Mouse (Mus musculus) liver, adult 2 months (tissue): ENCODE measurements at regions not wholly inside any gene's neighbourhood (a gene's known extent, or its start where the extent isn't known, plus 50 kb on each side); places are given as distances from the start of the nearest gene placed in this dataset.
A peak's percentile ranks its signal among the peaks of the same experiment; 100 is the strongest.

Experiments
- DNase-seq: peaks from one replicate; pipeline ENCODE4 v3.0.0-alpha.2; 2011; ENCODE audit warnings: low read depth, low spot score; ENCODE audit errors: extremely low read depth
- H3K27ac ChIP-seq: fragments of 200-500 bp; replicated peaks from 2 replicates; pipeline ENCODE4 v1.5.1; 2012; ENCODE audit warnings: low read depth, mild to moderate bottlenecking, control low read depth, inconsistent platforms, low read length; ENCODE audit not compliant: insufficient read depth
- H3K27me3 ChIP-seq: fragments of 200-500 bp; 2 replicates; pipeline ENCODE4 v1.6.1; 2012; ENCODE audit warnings: mild to moderate bottlenecking, moderate library complexity, low read length, inconsistent platforms; ENCODE audit not compliant: control insufficient read depth, insufficient read depth
- H3K36me3 ChIP-seq: fragments of 200-500 bp; 2 replicates; pipeline ENCODE4 v1.6.1; 2012; ENCODE audit warnings: low read length, inconsistent platforms; ENCODE audit not compliant: control insufficient read depth, insufficient read depth
- H3K4me1 ChIP-seq: fragments of 200-500 bp; 2 replicates; pipeline ENCODE4 v1.6.1; 2011; ENCODE audit warnings: low read length; ENCODE audit not compliant: control insufficient read depth, insufficient read depth
- H3K4me3 ChIP-seq: fragments of 200-500 bp; 2 replicates; pipeline ENCODE4 v1.5.1; 2011; ENCODE audit warnings: low read depth, mild to moderate bottlenecking, control low read depth, low read length, moderate library complexity; ENCODE audit not compliant: insufficient read depth
- H3K79me2 ChIP-seq: fragments of 200-500 bp; 2 replicates; pipeline ENCODE4 v1.6.1; 2012; ENCODE audit warnings: inconsistent platforms, mild to moderate bottlenecking, low read length, moderate library complexity; ENCODE audit not compliant: control insufficient read depth, insufficient read depth
- H3K9ac ChIP-seq: fragments of 200-500 bp; 2 replicates; pipeline ENCODE4 v1.6.1; 2012; ENCODE audit warnings: low read depth, mild to moderate bottlenecking, control low read depth, inconsistent platforms, low read length
- CTCF ChIP-seq: fragments of 200-500 bp; IDR thresholded peaks from 2 replicates; pipeline ENCODE4 v1.5.1; 2011; ENCODE audit warnings: low read depth, low read length, control low read depth
- POLR2A ChIP-seq: fragments of 200-500 bp; IDR thresholded peaks from 2 replicates; pipeline ENCODE4 v1.6.1; 2011; ENCODE audit warnings: low read length, control low read depth; ENCODE audit not compliant: insufficient read depth; ENCODE audit errors: extremely low read depth
- WGBS: fragments of 180-500 bp; shearing (Covaris S2); methylation state at CpG from one replicate; pipeline ENCODE4 v1.1.7; 2018; 5-methylcytosine and 5-hydroxymethylcytosine counted together

- no peak for TF ChIP-seq CTCF
- TF ChIP-seq POLR2A = no peak
- no peak for DNase-seq
- Histone ChIP-seq H3K9ac (peak overlapping the region; percentile 17; the same call in 1 of the 2 replicates), H3K27ac (no peak overlapping the region), H3K4me3 (peak overlapping the region; percentile 2; the same call in 1 of the 2 replicates), H3K27me3 (no peaks in the 10 kb centered on the region), H3K79me2 (no peaks in the 10 kb centered on the region), H3K4me1 (no peaks in the 10 kb centered on the region), H3K36me3 (no peaks in the 10 kb centered on the region)
- whole genome bisulfite sequencing = 70% methylated on average over 10 of the region's 10 CpGs
These were observed 78.2 kb upstream of the Atxn1 start for GRCm38 (mm10) chr13:46043016-46043415.

- Histone ChIP-seq H3K79me2 (no peaks in the 10 kb centered on the region), H3K4me3 (no peak overlapping the region), H3K36me3 (no peaks in the 10 kb centered on the region), H3K27me3 (no peaks in the 10 kb centered on the region), H3K27ac (no peak overlapping the region), H3K4me1 (no peaks in the 10 kb centered on the region), H3K9ac (no peak overlapping the region)
- WGBS = 74% methylated on average over 8 of the region's 8 CpGs
- no peak for DNase-seq
- TF ChIP-seq CTCF = no peak
- TF ChIP-seq POLR2A = no peak
These were observed 77.4 kb upstream of the Atxn1 start for GRCm38 (mm10) chr13:46042224-46042623.

GRCm38 (mm10) chr13:46041475-46041874 lies 76.7 kb upstream of the Atxn1 start:
- H3K79me2 ChIP-seq = no peaks in the 10 kb centered on the region
- no peaks in the 10 kb centered on the region for H3K4me1 ChIP-seq
- H3K36me3 ChIP-seq = no peaks in the 10 kb centered on the region
- TF ChIP-seq CTCF = no peak
- TF ChIP-seq POLR2A = no peak
- H3K9ac ChIP-seq = no peak overlapping the region
- 93% methylated on average over 4 of the region's 4 CpGs for WGBS
- H3K4me3 ChIP-seq = no peak overlapping the region
- no peaks in the 10 kb centered on the region for H3K27me3 ChIP-seq
- no peak overlapping the region for H3K27ac ChIP-seq
- no peak for DNase-seq

DNA sequence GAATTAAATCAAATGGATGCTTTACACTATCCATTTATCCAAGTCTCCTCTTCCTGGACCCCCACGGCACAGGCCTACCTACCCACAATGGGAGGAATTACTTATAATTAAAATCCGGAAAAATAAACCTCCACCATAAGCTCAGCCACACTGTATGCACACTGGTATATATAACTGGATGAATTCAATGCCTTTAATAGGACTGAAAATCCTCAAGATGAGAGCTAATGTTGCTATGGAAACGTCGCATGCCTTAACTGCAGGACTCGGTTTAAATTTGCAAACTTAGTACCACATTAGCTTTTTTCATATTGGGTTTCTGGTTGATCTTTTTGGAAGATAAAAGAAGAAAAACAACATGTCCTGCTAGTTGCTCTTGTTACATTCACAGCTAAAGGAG lies 75.3 kb upstream of the Atxn1 start:
- no peak for TF ChIP-seq CTCF
- no peak for TF ChIP-seq POLR2A
- no peak overlapping the region for H3K9ac ChIP-seq
- 95% methylated on average over 5 of the region's 5 CpGs for WGBS

GRCm38 (mm10) chr13:46038441-46039331 lies 73.9 kb upstream of the Atxn1 start:
- no peak overlapping the region for H3K27ac ChIP-seq
- DNase-seq = no peak
- no peaks in the 10 kb centered on the region for H3K27me3 ChIP-seq
- WGBS = 90% methylated on average over 10 of the region's 10 CpGs
- TF ChIP-seq POLR2A = no peak
- TF ChIP-seq CTCF = no peak
- H3K4me1 ChIP-seq = no peaks in the 10 kb centered on the region
- no peaks in the 10 kb centered on the region for H3K36me3 ChIP-seq
- no peaks in the 10 kb centered on the region for H3K79me2 ChIP-seq
- no peak overlapping the region for H3K9ac ChIP-seq
- no peak overlapping the region for H3K4me3 ChIP-seq

More for the DNA sequence above, 75.3 kb upstream of the Atxn1 start:
- no peaks in the 10 kb centered on the region for H3K79me2 ChIP-seq
- H3K36me3 ChIP-seq = no peaks in the 10 kb centered on the region
- H3K27ac ChIP-seq = no peak overlapping the region
- no peaks in the 10 kb centered on the region for H3K4me1 ChIP-seq
- no peak overlapping the region for H3K4me3 ChIP-seq
- no peak for DNase-seq
- no peaks in the 10 kb centered on the region for H3K27me3 ChIP-seq

- no peaks in the 10 kb centered on the region for H3K27me3 ChIP-seq
- H3K36me3 ChIP-seq = no peaks in the 10 kb centered on the region
- peaks cover 5% of the 10 kb centered on the region for H3K4me1 ChIP-seq
- no peak overlapping the region for H3K9ac ChIP-seq
- 33% methylated on average over 2 of the region's 2 CpGs for WGBS
- no peak overlapping the region for H3K27ac ChIP-seq
- no peak overlapping the region for H3K4me3 ChIP-seq
- DNase-seq = peak; percentile 74
- no peak for TF ChIP-seq POLR2A
- no peak for TF ChIP-seq CTCF
- no peaks in the 10 kb centered on the region for H3K79me2 ChIP-seq
These were observed 67.5 kb upstream of the Atxn1 start for GRCm38 (mm10) chr13:46032281-46032680.
